Mouse (Mus musculus) left cerebral cortex, postnatal 25 days (tissue): ENCODE data around the gene Trappc13. TPM values are rescaled to one million over a fixed set of nuclear protein-coding genes. Genes with fewer than 3 reads are reported as not detected.
"Not testable (repeated sequence)": the region's sequence is repeated elsewhere in the genome, so short reads cannot be mapped to it uniquely, and the experiment has no call there.

ENCODE experiments used
- DNase-seq, 2 experiments: peaks; one replicate each; pipeline ENCODE4 v3.0.0; 2022; ENCODE audit warnings: low spot score in 2 of 2, mixed read lengths in 1 of 2
- intact Hi-C: fragments of 180-260 bp; cut with DNase I; formaldehyde crosslinking; loops from one replicate; pipeline ENCODE4 v1.15.1; 2025
- total RNA-seq, 2 experiments: library from RNA; stranded (reverse); gene quantifications; 2 replicates each; pipeline ENCODE4 v1.2.3; 2021

Trappc13 gene
- total RNA-seq, result 10 to 100 TPM; 52.5 to 53.6 TPM

- peak; percentile 89 to 94 for DNase-seq
- intact Hi-C loops, result loop anchor here (5.0 kb wide), 2 partner anchors 49 to 256 kb away; partner anchors contain the start of genes Cenpk, Erbin and Ppwd1
Measured at GRCm38 (mm10) chr13:104177796-104178649, at the start of gene Trappc13. Trappc13 (minus strand) TSS chr13:104178469.

GRCm38 (mm10) chr13:104227478-104227877, 49.2 kb upstream of the Trappc13 start:
- no peak for DNase-seq
- intact Hi-C loops, result loop anchor here (5.0 kb wide), 1 partner anchor 50 kb away; the partner anchor contains the start of genes Trappc13 and Trim23

- DNase-seq, result no peak
- intact Hi-C loops, result no loop called here
Measured at GRCm38 (mm10) chr13:104204313-104204712, 26.0 kb upstream of the Trappc13 start.

- DNase-seq, intact Hi-C loops: not testable (repeated sequence)
Measured at GRCm38 (mm10) chr13:104195891-104196290, 17.6 kb upstream of the Trappc13 start.

GRCm38 (mm10) chr13:104187357-104187756, 9.1 kb upstream of the Trappc13 start:
- no peak for DNase-seq
- intact Hi-C loops, result loop anchor here (5.0 kb wide), 1 partner anchor 35 kb away; no protein-coding TSS in a partner anchor

- no peak for DNase-seq
- intact Hi-C loops, result loop anchor here (5.0 kb wide), 2 partner anchors 48 to 257 kb away; partner anchors contain the start of genes Cenpk, Erbin and Ppwd1
Measured at GRCm38 (mm10) chr13:104179176-104179888, 1.1 kb upstream of the Trappc13 start.

GRCm38 (mm10) chr13:104178650-104179121, 417 bp upstream of the Trappc13 start, which contains the start of gene Trim23:
Trim23 (plus strand) TSS chr13:104178797.
- intact Hi-C loops, result loop anchor here (5.0 kb wide), 2 partner anchors 49 to 256 kb away; partner anchors contain the start of genes Cenpk, Erbin and Ppwd1
- peak; percentile 97 to 99 for DNase-seq

- DNase-seq, result no peak
- intact Hi-C loops, result loop anchor here (5.0 kb wide), 2 partner anchors 50 to 255 kb away; partner anchors contain the start of genes Cenpk, Erbin and Ppwd1
Measured at GRCm38 (mm10) chr13:104176874-104177273, 1.4 kb downstream of the Trappc13 start.

- intact Hi-C loops, result no loop called here
- DNase-seq, result no peak
Measured at GRCm38 (mm10) chr13:104172498-104172897, 5.8 kb downstream of the Trappc13 start.

GRCm38 (mm10) chr13:104171711-104172110, 6.6 kb downstream of the Trappc13 start:
- intact Hi-C loops, result no loop called here

GRCm38 (mm10) chr13:104155686-104156085, 22.6 kb downstream of the Trappc13 start:
- intact Hi-C loops, result no loop called here
- DNase-seq, result no peak

More at GRCm38 (mm10) chr13:104171711-104172110, 6.6 kb downstream of the Trappc13 start:
- DNase-seq, result no peak

GRCm38 (mm10) chr13:104155106-104155505, 23.2 kb downstream of the Trappc13 start:
- DNase-seq, result no peak
- intact Hi-C loops, result no loop called here

- DNase-seq, result no peak
Measured at GRCm38 (mm10) chr13:104154180-104154579, 24.1 kb downstream of the Trappc13 start.

GRCm38 (mm10) chr13:104145646-104146045, 32.6 kb downstream of the Trappc13 start:
- intact Hi-C loops, result no loop called here
- DNase-seq, result no peak

More at GRCm38 (mm10) chr13:104154180-104154579, 24.1 kb downstream of the Trappc13 start:
- intact Hi-C loops, result no loop called here

GRCm38 (mm10) chr13:104144871-104145270, 33.4 kb downstream of the Trappc13 start:
- no peak for DNase-seq
- intact Hi-C loops, result no loop called here

GRCm38 (mm10) chr13:104139369-104140209, 38.7 kb downstream of the Trappc13 start:
- peak; percentile 81 to 89 for DNase-seq
- intact Hi-C loops, result no loop called here

GRCm38 (mm10) chr13:104134510-104135085, 43.7 kb downstream of the Trappc13 start:
- intact Hi-C loops, result no loop called here
- DNase-seq, result no peak

- intact Hi-C loops, result no loop called here
- DNase-seq, result no peak
Measured at GRCm38 (mm10) chr13:104132561-104132960, 45.7 kb downstream of the Trappc13 start.
